Mouse (Mus musculus) intestine, embryonic 14.5 days (tissue): ENCODE results near the gene Amn1. TPM values are rescaled to one million over a fixed set of nuclear protein-coding genes. Genes with fewer than 3 reads are reported as not detected.
"Not testable (repeated sequence)": the region's sequence is repeated elsewhere in the genome, so short reads cannot be mapped to it uniquely, and the experiment has no call there.

Experiments
- ATAC-seq: fragments of 200-750 bp; cut with Nextera tagmentation; replicated peaks from 2 replicates; pipeline ENCODE4 v1.8.0; 2017; ENCODE audit warnings: low read depth, moderate number of reproducible peaks, moderate TSS enrichment, moderate library complexity; ENCODE audit not compliant: low FRiP score, low TSS enrichment
- DNase-seq: peaks from one replicate; pipeline ENCODE4 v3.0.0-alpha.2; 2018; ENCODE audit warnings: low spot score
- H3K27ac ChIP-seq: fragments of 300-500 bp; sonication (generic); 2 replicates; pipeline ENCODE4 v1.5.1; 2014; ENCODE audit warnings: low read depth, mild to moderate bottlenecking, control low read depth
- H3K27me3 ChIP-seq: fragments of 300-500 bp; sonication (generic); replicated peaks from 2 replicates; pipeline ENCODE4 v1.6.1; 2014; ENCODE audit warnings: low read length, control low read depth; ENCODE audit not compliant: control insufficient read depth, insufficient read depth
- H3K36me3 ChIP-seq: fragments of 300-500 bp; sonication (generic); 2 replicates; pipeline ENCODE4 v1.6.1; 2014; ENCODE audit warnings: low read length, control low read depth; ENCODE audit not compliant: control insufficient read depth, insufficient read depth
- H3K4me1 ChIP-seq: fragments of 300-500 bp; sonication (generic); replicated peaks from 2 replicates; pipeline ENCODE4 v1.6.1; 2014; ENCODE audit warnings: low read length, control low read depth, mixed read lengths; ENCODE audit not compliant: control insufficient read depth, insufficient read depth
- H3K4me2 ChIP-seq: fragments of 300-500 bp; sonication (generic); 2 replicates; pipeline ENCODE4 v1.6.1; 2014; ENCODE audit warnings: low read length
- H3K4me3 ChIP-seq: fragments of 300-500 bp; sonication (generic); 2 replicates; pipeline ENCODE4 v1.5.1; 2014; ENCODE audit warnings: low read depth, low read length, control low read depth, mixed read lengths
- H3K9ac ChIP-seq: fragments of 300-500 bp; sonication (generic); 2 replicates; pipeline ENCODE4 v1.6.1; 2014; ENCODE audit warnings: mild to moderate bottlenecking, low read length
- H3K9me3 ChIP-seq: fragments of 300-500 bp; sonication (generic); 2 replicates; pipeline ENCODE4 v1.6.1; 2016; ENCODE audit warnings: low read length, control low read depth; ENCODE audit not compliant: control insufficient read depth
- WGBS: fragments of 180-500 bp; shearing (Covaris S2); extraction: QIAGEN DNeasy Blood & Tissue Kit; methylation state at CpG from one replicate; pipeline ENCODE4 v1.1.7; 2014; 5-methylcytosine and 5-hydroxymethylcytosine counted together
- polyA plus RNA-seq: library from polyadenylated mRNA; unstranded; fragments of >200 nt; fragmentation: Nextera tagmentation; extraction: Ambion mirVana; gene quantifications from 2 replicates; pipeline ENCODE4 v1.2.1, GENCODE M21; 2014

Amn1 gene
- polyA plus RNA-seq, 1 experiment from 2014 or later = 26.7 TPM

- DNase-seq, H3K4me3 ChIP-seq, H3K9ac ChIP-seq, H3K27ac ChIP-seq, H3K27me3 ChIP-seq, ATAC-seq, H3K9me3 ChIP-seq, H3K36me3 ChIP-seq, H3K4me2 ChIP-seq, H3K4me1 ChIP-seq: not testable (repeated sequence)
- WGBS = 82% methylated on average over 5 of the region's 5 CpGs
Measured at GRCm38 (mm10) chr6:149191951-149192350, 3.4 kb upstream of the Amn1 start.

- DNase-seq = no peak
- Histone ChIP-seq H3K4me2 (peak overlapping the region; percentile 75; the same call in 1 of the 2 replicates), H3K4me1 (peaks cover 6% of the 10 kb centered on the region; the same call in 1 of the 2 replicates), H3K9me3 (no peaks in the 10 kb centered on the region), H3K27ac (no peak overlapping the region), H3K9ac (no peak overlapping the region), H3K36me3 (peaks cover 6% of the 10 kb centered on the region; the same call in 1 of the 2 replicates), H3K27me3 (no peaks in the 10 kb centered on the region), H3K4me3 (no peak overlapping the region; the same call in 1 of the 2 replicates)
- no peak for ATAC-seq
- WGBS = 94% methylated on average over 16 of the region's 16 CpGs
Measured at GRCm38 (mm10) chr6:149189340-149189922, 919 bp upstream of the Amn1 start.

- H3K9me3 ChIP-seq = no peaks in the 10 kb centered on the region
- peak overlapping the region; percentile 57; the same call in 1 of the 2 replicates for H3K27ac ChIP-seq
- H3K9ac ChIP-seq = peak overlapping the region; percentile 88; the same call in 1 of the 2 replicates
- DNase-seq (no peak), ATAC-seq (peak; percentile 81)
- peak overlapping the region; percentile 75 for H3K4me2 ChIP-seq
- H3K4me3 ChIP-seq = peak overlapping the region; percentile 87
- H3K36me3 ChIP-seq = peaks cover 11% of the 10 kb centered on the region; the same call in 1 of the 2 replicates
- 36% methylated on average over 8 of the region's 8 CpGs for WGBS
- peaks cover 6% of the 10 kb centered on the region; the same call in 1 of the 2 replicates for H3K4me1 ChIP-seq
- H3K27me3 ChIP-seq = no peaks in the 10 kb centered on the region
Measured at GRCm38 (mm10) chr6:149188925-149189257, 379 bp upstream of the Amn1 start.

GRCm38 (mm10) chr6:149187371-149187770 lies 1.1 kb downstream of the Amn1 start:
- H3K4me2 ChIP-seq = peak overlapping the region; percentile 75
- H3K4me1 ChIP-seq = peaks cover 6% of the 10 kb centered on the region; the same call in 1 of the 2 replicates
- peaks cover 23% of the 10 kb centered on the region for H3K36me3 ChIP-seq
- ATAC-seq = no peak
- 0 out of 2 replicates have a peak overlapping the region, but pooled peaks have one; percentile 88 for H3K9ac ChIP-seq
- WGBS = 61% methylated on average over 1 of the region's 1 CpGs
- H3K27ac ChIP-seq = no peak overlapping the region
- H3K9me3 ChIP-seq = peaks cover 4% of the 10 kb centered on the region; the same call in 1 of the 2 replicates
- no peak for DNase-seq
- H3K27me3 ChIP-seq = no peaks in the 10 kb centered on the region
- H3K4me3 ChIP-seq = peak overlapping the region; percentile 87

GRCm38 (mm10) chr6:149184007-149184406 lies 4.5 kb downstream of the Amn1 start:
- Histone ChIP-seq H3K9ac (no peak overlapping the region), H3K27ac (no peak overlapping the region), H3K36me3 (peaks cover 53% of the 10 kb centered on the region), H3K4me1 (peaks cover 6% of the 10 kb centered on the region; the same call in 1 of the 2 replicates), H3K9me3 (peaks cover 4% of the 10 kb centered on the region; the same call in 1 of the 2 replicates), H3K27me3 (no peaks in the 10 kb centered on the region), H3K4me3 (no peak overlapping the region), H3K4me2 (no peak overlapping the region)
- WGBS = 97% methylated on average over 1 of the region's 1 CpGs
- no peak for DNase-seq
- no peak for ATAC-seq

- H3K4me3 ChIP-seq = no peak overlapping the region
- peaks cover 12% of the 10 kb centered on the region for H3K9me3 ChIP-seq
- no peak for DNase-seq
- no peak overlapping the region for H3K9ac ChIP-seq
- no peak overlapping the region for H3K4me2 ChIP-seq
- H3K27me3 ChIP-seq = no peaks in the 10 kb centered on the region
- H3K36me3 ChIP-seq = peaks cover 81% of the 10 kb centered on the region
- no peak overlapping the region for H3K27ac ChIP-seq
- no peak for ATAC-seq
- no peaks in the 10 kb centered on the region for H3K4me1 ChIP-seq
Measured at GRCm38 (mm10) chr6:149179064-149179463, 9.4 kb downstream of the Amn1 start.

- H3K4me3 ChIP-seq = no peak overlapping the region
- H3K4me1 ChIP-seq = no peaks in the 10 kb centered on the region
- no peak overlapping the region for H3K9ac ChIP-seq
- no peak for ATAC-seq
- no peaks in the 10 kb centered on the region for H3K27me3 ChIP-seq
- no peak overlapping the region for H3K4me2 ChIP-seq
- no peak for DNase-seq
- H3K36me3 ChIP-seq = peaks cover 53% of the 10 kb centered on the region
- H3K27ac ChIP-seq = no peak overlapping the region
- peaks cover 7% of the 10 kb centered on the region for H3K9me3 ChIP-seq
- WGBS = 92% methylated on average over 3 of the region's 3 CpGs
Measured at GRCm38 (mm10) chr6:149174932-149175570, 13.5 kb downstream of the Amn1 start.

GRCm38 (mm10) chr6:149173831-149174625 lies 14.5 kb downstream of the Amn1 start:
- H3K4me2 ChIP-seq = no peak overlapping the region
- no peaks in the 10 kb centered on the region for H3K4me1 ChIP-seq
- H3K9ac ChIP-seq = no peak overlapping the region
- ATAC-seq (no peak), DNase-seq (no peak)
- H3K27me3 ChIP-seq = no peaks in the 10 kb centered on the region
- H3K27ac ChIP-seq = peak overlapping the region; percentile 6; the same call in 1 of the 2 replicates
- peaks cover 7% of the 10 kb centered on the region for H3K9me3 ChIP-seq
- H3K4me3 ChIP-seq = no peak overlapping the region
- WGBS = 45% methylated on average over 4 of the region's 4 CpGs
- H3K36me3 ChIP-seq = peaks cover 47% of the 10 kb centered on the region
